Mouse (Mus musculus) myocyte (in vitro differentiated cells): ENCODE measurements around the gene Apobr.

ENCODE experiments used
- CEBPB ChIP-seq: IDR thresholded peaks from 2 replicates; pipeline ENCODE4 v1.6.1; 2011; ENCODE audit warnings: mild to moderate bottlenecking, moderate library complexity; ENCODE audit not compliant: poor library complexity, insufficient read depth, severe bottlenecking
- E2F4 ChIP-seq: IDR thresholded peaks from one replicate; pipeline ENCODE4 v1.6.1; 2011; ENCODE audit warnings: mild to moderate bottlenecking, control low read depth, moderate library complexity; ENCODE audit not compliant: insufficient read depth
- MAX ChIP-seq: IDR thresholded peaks from one replicate; pipeline ENCODE4 v1.6.1; 2011; ENCODE audit warnings: low read depth, mild to moderate bottlenecking, control low read depth
- MYOD1 ChIP-seq, 3 experiments: IDR thresholded peaks; one replicate each; pipeline ENCODE4 v1.6.1; 2011; ENCODE audit warnings: control low read depth in 2 of 3, low read depth in 2 of 3, mild to moderate bottlenecking in 2 of 3, moderate library complexity in 1 of 3; ENCODE audit not compliant: insufficient read length in 2 of 3, control insufficient read depth in 1 of 3
- MYOG ChIP-seq, 3 experiments: IDR thresholded peaks; one replicate each; pipeline ENCODE4 v1.6.1; 2011; ENCODE audit warnings: control low read depth in 2 of 3, low read depth in 2 of 3, mild to moderate bottlenecking in 2 of 3; ENCODE audit not compliant: insufficient read length in 2 of 3, control insufficient read depth in 1 of 3, insufficient read depth in 1 of 3
- POLR2A ChIP-seq: IDR thresholded peaks from one replicate; pipeline ENCODE4 v1.6.1; 2011; ENCODE audit warnings: low read depth, mild to moderate bottlenecking, control low read depth, moderate library complexity; ENCODE audit not compliant: insufficient read length
- POLR2AphosphoS2 ChIP-seq: IDR thresholded peaks from one replicate; pipeline ENCODE4 v1.6.1; 2011; ENCODE audit warnings: low read depth, control low read depth; ENCODE audit not compliant: insufficient read length
- REST ChIP-seq: IDR thresholded peaks from one replicate; pipeline ENCODE4 v1.6.1; 2011; ENCODE audit warnings: mild to moderate bottlenecking, control low read depth, moderate library complexity; ENCODE audit not compliant: insufficient read depth, insufficient read length
- SRF ChIP-seq: IDR thresholded peaks from one replicate; pipeline ENCODE4 v1.6.1; 2011; ENCODE audit warnings: low read depth; ENCODE audit not compliant: control insufficient read depth, insufficient read length
- TCF12 ChIP-seq: IDR thresholded peaks from one replicate; pipeline ENCODE4 v1.6.1; 2011; ENCODE audit warnings: mild to moderate bottlenecking, control low read depth; ENCODE audit not compliant: poor library complexity, insufficient read depth, severe bottlenecking
- TCF3 ChIP-seq: IDR thresholded peaks from one replicate; pipeline ENCODE4 v1.6.1; 2011; ENCODE audit warnings: low read depth, control low read depth; ENCODE audit not compliant: insufficient read length
- USF1 ChIP-seq: IDR thresholded peaks from one replicate; pipeline ENCODE4 v1.6.1; 2011; ENCODE audit warnings: low read depth, mild to moderate bottlenecking, control low read depth, moderate library complexity

DNA sequence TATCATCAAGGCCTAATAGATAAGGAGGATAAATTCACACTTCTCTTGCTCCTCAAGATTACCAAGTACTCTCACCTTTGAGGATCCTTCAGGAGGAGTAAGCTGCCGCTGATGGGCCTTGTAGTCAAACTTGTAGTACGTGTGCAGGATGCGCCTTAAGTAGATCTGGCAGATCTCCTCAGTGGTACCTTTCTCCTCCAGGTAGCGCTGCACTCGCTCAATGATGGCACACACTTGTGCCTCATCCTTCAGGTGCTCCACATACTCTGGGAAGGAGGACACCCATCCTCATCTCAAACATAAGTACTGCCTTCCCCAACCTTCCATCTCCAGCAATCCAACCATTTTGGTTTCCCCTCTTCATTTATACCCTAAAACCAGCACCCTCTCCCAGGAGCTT, 28.1 kb upstream of the Apobr start:
- TF ChIP-seq POLR2A: no peak
- no peak for TF ChIP-seq TCF12
- TF ChIP-seq E2F4: no peak
- TF ChIP-seq USF1: no peak
- TF ChIP-seq CEBPB: no peak
- no peak for TF ChIP-seq MYOD1 (IDR thresholded peaks at IDR 0.05; ENCODE audit: control insufficient read depth in 1 of 3, insufficient read length in 2 of 3, low read depth in 2 of 3)
- TF ChIP-seq MAX: no peak
- TF ChIP-seq MYOG (IDR thresholded peaks at IDR 0.05; ENCODE audit: control insufficient read depth in 1 of 3, insufficient read depth in 1 of 3, insufficient read length in 2 of 3, low read depth in 2 of 3): no peak
- TF ChIP-seq REST: no peak
- peak; percentile 51 for TF ChIP-seq POLR2AphosphoS2
- no peak for TF ChIP-seq SRF
- TF ChIP-seq TCF3: no peak
